Mouse (Mus musculus): ENCODE measurements around the gene Mlh1.

Gene Mlh1

DNA sequence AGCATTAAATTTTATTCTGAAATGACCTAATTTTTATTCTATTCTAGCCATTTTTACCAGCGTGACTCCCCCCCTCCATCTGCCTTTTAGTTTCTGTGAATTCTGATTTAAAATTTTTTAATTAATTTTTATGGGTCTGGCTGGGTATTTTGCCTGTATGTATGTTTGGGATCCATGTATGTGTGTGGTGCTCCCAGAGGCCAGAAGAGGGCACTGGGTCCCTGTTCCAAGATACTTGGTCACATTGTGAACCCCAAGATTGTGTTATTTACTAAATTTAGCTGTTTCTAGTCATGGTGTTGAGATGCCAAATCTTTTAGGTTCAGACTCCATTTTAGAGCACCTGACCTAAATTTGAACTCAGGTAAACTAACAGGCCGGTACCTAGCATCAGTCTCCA is 14.9 kb upstream of the Mlh1 start:
- DNase-seq (ENCODE audit: low read depth, low spot score), result no peak

DNA sequence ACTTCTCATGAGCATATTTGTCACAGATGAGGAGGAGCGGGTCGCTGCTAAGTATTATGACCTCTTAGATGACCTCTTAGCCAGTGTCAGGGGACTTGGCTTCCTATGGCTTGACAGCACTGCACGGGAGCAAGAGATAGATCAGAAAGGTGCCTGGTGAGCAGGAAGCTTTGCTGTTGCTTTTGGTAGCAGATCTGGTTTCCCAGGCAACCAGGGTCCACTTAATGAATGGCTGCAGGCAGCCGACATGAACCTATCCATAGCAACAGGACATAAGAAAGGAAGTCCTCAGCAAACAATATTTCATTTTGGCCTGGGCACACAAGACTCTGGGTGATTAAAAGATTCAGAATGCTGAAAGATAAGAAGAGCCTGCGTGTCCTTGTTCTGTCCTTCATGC is 14.1 kb upstream of the Mlh1 start:
- no peak for DNase-seq (ENCODE audit: low read depth, low spot score)

DNA sequence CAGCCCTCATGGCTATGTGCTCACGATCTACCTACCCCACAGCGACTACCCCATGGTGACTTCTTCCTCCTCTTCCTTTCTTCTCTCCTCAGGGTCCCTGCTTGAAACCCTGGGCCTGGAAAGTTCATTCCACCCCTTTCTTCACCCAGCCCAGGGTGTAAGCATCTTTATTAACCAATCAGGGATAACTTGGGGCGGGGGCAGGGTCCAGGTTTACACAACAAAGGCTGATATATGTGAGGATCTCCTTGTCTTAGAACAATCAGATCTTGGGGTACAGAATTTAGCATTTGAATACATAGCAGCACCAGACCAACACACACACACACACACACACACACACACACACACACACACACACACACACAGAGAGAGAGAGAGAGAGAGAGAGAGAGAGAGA is 13.5 kb upstream of the Mlh1 start:
- DNase-seq (ENCODE audit: low read depth, low spot score), result no peak

DNA sequence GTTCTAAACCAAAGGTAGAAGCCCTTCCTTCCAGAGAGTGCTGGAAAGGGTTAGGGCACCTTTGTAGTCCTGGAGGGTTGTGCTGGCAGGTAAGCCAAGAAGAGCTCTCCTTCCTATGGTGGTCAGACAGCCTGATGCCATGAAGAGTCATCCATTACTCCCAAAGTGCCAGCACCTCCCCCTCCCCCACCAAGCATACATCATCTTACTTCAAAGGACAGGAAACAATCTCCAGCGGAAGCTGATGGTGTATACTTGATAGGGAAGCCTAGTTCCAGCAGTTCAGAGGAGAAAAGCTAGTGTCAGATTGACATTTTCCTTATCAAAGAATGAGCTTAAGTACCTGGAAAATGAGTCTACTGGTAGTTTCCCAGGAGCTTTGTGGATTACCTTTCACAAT is 3.6 kb upstream of the Mlh1 start:
- DNase-seq (ENCODE audit: low read depth, low spot score), result no peak

DNA sequence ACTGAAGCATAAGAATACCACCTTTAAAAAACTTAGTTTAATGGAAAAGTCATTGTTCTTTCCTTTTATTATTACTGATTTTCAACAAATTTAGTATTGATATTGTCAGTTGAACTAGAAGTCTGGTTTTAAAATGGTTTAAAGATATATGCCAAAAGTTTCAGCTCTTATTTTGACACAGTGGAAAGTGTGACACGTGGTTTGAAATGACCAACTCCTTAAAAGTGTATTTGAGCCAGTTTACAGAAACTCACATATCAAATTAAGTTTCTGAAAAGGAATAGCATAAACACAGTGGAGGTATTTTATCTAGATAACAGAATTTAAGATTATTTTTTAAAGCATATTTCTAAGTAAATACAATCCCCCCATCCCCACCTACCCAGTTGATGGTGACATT is 2.4 kb upstream of the Mlh1 start:
- DNase-seq (ENCODE audit: low read depth, low spot score), result no peak

DNA sequence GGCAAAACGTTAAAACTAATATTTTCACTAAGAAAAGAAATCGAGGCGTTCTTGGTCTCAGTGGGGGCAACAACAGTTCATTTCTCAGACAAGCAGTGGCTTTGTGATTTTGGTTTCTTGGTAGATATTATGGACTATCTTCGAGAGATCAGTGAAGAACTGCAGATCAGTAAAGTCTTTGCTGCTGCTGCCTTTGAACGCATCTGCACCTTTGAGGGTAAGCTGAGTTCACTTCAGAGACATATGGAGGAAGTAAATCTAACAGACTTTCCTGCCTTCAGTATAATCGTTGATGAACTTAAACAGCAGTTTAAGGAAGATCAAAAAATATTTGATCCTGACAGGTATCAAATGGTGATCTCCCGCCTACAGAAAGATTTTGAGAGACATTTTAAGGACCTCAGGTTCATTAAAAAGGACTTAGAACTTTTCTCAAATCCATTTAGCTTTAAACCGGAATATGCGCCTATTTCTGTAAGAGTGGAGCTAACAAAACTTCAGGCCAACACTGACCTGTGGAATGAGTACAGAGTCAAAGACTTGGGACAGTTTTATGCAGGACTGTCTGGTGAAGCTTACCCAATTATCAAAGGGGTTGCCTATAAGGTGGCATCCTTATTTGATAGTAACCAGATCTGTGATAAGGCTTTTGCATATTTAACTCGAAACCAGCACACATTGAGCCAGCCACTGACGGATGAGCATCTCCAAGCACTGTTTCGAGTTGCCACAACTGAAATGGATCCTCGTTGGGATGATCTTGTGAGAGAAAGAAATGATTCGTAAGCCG is 1.6 kb upstream of the Mlh1 start:
- no peak for DNase-seq (ENCODE audit: low read depth, low spot score)

DNA sequence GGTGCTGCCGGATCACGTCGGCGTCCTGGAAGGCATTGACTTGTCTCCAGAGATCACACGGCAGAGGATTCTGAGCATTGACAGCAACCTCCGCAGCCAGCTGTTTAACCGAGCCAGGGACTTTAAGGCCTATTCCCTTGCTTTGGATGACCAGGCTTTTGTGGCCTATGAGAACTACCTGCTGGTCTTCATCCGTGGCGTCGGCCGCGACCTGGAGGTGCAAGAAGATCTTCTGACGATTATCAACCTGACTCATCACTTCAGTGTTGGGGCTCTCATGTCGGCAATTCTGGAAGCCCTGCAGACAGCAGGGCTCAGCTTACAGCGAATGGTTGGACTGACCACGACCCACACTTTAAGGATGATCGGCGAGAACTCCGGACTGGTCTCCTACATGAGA is 765 bp upstream of the Mlh1 start:
- no peak for DNase-seq (ENCODE audit: low read depth, low spot score)

DNA sequence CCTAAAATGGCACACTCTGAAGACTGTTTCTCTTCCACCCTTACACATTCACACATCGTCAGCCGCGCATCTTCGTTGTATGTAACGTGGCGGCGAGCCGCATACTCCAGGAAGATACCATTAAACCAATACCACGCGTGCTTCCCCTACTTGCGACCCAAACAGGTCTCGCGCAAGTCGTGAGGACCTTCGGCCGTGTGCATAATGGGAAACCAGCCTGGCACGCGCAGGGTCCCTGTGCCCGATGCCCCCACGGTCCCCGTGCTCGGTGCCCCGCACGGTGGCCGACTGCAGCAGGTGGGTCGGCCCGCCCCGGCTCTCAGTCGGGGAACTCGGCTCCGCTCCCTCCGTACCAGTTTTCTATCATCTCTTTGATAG is 546 bp downstream of the Mlh1 start:
- no peak for DNase-seq (ENCODE audit: low read depth, low spot score)

DNA sequence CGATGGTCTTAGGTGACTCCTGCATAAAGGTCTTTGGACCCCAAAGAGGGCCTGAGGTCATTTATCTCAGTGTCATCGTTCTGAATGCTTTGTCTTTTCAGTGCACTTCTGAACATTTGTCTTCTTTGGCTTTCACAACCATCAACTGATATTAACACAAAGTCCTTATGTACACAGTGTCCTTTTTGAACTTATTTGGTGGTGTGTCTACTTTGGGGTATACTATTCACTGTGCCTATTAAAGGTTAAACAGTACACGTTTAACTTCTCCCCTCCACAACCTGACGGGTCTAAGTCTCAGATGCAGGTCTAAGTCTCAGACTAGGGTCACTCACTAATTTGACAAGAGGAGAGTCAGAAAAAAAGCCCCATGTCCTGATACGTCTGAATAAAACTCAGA is 985 bp downstream of the Mlh1 start:
- no peak for DNase-seq (ENCODE audit: low read depth, low spot score)

DNA sequence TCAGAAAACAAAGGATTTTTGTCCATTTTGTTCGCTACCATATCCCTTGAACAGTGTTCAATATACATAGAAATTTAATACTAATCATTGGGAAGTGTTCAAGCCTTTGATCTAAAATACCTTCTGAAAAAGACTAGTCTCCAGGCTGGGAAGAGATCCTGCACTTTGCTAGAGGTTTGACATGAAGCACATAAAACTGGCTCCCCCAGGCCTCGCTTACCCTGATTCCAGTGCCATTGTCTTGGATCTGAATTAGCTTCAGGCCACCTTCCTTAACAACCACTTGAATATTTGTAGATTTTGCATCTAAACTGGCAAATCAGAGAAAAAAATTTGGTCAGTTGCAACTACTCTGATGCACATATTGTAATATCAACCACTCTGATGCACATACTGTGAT is 3.6 kb downstream of the Mlh1 start:
- DNase-seq (ENCODE audit: low read depth, low spot score), result no peak

DNA sequence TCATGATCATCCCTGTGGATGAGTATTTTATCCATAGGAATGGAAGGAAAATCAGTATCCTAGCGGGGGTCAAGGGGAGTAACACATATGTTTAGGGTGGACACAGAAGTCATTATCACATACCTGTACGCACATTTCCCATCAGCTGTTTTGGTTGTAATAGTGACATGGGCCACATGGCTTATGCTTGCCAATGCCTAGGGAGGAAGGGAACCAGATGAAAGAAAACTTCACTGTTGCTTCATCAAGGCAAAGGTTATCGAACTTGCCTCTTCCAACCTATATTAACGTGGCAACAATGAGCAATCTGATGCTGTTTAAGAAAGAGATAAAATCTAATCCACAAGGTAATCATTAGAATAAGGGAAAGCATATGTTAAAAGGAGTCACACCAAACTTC is 10.2 kb downstream of the Mlh1 start:
- DNase-seq (ENCODE audit: low read depth, low spot score), result no peak

DNA sequence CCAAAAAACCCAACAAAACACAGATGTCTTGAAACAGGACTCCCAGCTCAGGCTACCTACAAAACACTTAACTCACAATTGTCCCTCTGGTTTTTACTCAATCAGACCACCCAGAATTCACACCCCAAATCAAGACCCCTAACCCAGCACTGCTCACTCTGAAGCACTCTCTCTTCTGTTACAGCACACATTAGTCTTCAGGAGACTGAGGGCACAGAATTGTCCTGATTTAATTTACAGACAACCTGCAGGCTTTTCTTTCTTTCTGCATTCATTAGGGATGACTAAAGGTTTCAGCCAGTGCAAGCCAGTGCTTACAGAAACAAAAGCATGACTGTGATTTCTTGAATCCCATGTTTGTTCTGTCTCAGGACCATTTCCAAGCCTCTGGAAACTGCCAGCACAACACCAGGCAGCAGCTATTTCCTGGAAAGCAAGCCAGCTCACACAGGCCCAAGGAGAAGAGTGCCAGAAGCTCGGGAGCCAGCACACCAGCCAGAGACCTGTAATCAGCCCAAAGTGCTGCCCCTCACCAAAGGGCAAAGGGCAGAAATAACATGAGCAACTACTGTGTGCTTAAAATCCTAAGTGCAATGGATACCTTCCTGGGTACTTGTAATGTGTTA is 11.1 kb downstream of the Mlh1 start:
- peak; percentile 42 for DNase-seq (ENCODE audit: low read depth, low spot score)

DNA sequence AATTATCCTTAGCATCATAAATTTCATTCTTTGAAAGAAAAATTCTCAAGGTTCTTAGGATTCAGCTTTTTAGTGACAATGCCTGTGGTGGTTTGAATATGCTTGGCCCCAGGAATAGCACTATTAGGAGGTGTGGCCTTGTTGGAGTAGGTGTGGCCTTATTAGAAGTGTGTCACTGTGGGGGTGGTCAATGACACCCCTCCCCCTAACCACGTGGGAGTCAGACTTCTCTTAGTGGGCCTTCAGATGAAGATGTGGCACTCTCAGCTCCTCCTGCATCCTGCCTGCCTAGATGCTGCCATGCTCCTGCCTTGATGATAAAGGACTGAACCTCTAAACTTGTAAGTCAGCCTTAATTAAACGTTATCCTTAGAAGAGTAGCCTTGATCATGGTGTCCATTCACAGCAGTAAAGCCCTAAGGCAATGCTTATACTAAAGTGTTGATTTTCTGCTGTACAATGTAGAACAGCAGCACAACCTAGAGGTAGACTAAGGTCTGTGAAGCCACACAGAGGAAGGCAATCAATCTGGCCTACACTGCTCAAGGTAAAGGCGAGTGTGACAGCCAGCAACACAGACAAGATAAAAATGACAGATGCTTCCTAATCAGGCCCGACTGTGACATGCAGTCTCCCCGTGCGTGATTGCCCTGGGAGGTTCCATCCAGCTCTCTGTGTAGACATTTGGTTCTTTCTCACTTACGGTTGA is 19.3 kb downstream of the Mlh1 start:
- no peak for DNase-seq (ENCODE audit: low read depth, low spot score)

DNA sequence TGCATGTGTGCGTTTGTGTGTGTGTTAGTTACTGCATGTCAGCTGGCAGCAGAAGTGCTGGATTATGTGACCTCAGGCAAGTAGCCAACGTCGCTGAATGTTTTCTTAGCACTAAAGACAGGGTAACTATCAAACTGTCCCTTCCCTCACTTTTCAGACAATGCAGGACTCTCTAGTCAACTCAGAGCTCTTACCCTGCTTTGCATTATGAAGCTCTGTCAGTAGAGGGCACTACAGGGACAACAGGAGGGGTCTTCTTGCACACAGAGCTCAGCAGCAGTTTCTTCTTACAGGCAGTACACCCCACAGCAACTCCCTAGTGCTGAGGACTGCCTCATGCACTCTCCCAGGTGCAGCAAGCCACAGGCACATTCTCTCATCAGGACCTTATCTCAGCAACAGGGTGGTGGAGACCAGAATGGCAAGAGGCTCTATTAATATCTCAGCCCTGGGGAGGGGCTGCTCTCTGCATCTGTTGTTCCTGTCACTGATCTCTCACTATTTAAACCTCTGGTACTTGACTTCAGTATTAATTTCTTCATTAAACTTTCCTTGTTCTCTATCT is 23.8 kb downstream of the Mlh1 start:
- no peak for DNase-seq (ENCODE audit: low read depth, low spot score)

DNA sequence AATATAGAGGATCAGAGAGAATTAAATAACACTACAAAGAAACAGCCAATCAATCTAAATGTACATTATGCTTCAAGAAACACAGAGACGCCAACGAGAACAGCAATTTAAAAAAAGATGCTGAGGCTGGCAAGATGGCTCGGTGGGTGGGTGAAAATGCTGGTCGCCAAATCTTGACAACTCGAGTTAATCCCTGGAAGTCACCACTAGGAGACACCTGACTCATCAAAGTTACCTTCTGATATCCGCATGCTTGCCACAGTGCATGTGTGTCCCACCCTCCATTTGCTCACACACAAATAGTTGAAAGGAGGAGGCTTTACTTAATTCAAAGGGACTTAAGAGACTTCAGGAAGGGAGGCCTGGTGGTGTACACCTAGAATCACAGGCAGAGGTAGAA is 26.0 kb downstream of the Mlh1 start:
- peak; percentile 34 for DNase-seq (ENCODE audit: low read depth, low spot score)

DNA sequence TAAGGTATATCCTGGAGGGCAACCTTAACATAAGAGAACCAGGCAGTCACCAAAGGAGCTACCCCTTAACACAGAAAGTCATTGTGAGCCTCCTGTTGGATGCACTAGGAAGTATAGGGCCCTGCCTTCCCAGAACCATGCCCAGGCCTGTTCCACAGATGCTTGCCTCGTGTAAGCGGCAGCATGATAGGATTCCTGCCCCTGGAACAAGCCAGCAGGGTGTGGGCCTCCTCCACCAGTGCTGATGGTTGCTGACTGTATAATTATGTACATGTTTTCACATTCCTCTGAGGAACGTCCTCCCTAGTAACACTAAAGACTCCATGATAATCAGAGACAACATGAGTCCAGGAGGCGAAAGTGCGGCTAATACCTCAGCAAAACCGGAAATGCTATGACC is 28.2 kb downstream of the Mlh1 start:
- DNase-seq (ENCODE audit: low read depth, low spot score), result no peak

DNA sequence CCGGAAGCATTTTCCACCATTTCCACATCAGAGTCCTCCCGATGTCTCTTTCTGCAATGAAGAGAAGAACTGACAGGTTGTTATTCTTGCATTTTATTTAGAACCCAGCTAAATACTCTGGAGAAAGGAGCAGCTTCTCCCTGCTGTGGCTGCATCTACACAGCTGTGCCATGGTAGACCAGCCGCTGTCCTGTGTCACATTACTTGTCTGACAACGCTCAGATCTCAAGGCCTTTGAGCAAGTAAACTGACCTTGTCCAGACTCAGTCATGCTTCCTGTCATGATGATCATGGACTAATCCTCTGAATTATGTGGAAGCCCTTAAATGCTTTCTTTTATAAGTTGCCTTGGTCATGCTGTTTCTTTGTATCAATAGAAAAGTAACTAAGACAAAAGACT is 31.8 kb downstream of the Mlh1 start:
- no peak for DNase-seq (ENCODE audit: low read depth, low spot score)

DNA sequence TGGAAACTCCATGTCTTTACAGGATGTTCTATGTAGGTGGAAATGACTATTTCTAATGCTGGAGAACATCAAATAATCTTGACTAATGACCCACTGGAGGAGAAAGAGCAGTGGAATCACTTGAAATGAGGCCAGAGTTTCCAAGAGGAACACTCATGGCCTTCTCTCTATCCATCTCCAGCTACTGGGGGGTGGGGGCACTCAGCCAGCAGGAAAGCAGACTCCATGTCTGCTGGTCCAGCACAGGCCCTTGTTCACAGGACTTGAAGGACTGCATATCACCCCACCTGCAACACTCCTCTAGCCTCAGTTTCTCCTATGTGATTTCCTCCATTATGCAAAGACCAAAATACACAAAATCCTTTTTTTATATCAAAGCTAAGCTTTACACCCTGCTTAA is 33.9 kb downstream of the Mlh1 start:
- no peak for DNase-seq (ENCODE audit: low read depth, low spot score)

DNA sequence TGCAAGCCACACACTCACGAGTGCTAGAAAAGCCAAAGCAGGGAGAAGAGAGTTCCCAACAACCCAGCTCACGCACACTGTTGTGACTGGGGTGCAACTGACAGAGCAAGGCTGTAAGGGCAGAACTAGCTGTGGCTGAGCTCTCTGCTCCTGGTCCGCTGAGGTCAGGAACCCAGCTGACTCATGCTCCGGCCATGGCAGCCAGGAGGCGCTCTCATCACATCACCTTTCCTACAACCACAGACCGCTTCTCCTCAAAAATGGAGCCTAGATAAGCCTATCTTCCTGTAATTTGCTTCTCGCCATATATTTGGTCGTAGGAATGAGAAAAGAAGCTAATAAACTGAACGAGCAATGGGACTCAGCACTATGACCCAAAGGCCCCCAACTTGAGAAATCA is 36.9 kb downstream of the Mlh1 start:
- no peak for DNase-seq (ENCODE audit: low read depth, low spot score)

DNA sequence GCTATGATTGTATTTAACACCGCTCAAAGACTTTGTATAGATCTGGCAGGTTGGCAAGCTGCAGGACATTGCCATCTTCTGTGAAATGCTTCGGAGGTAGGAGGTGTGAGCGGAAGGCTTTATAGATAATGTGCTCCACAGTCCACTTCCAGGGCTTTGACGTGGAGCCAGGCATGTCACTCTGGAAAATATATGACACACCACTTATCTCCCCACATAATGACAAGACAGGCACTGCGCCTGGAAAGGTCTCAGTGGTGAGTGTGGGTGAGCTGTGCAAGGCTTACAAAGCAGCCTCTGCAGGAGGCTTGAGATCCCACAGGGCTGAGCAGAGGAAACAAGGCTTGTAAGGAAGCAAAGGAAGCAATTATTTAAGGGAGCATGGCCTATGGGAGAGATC is 43.1 kb downstream of the Mlh1 start:
- DNase-seq (ENCODE audit: low read depth, low spot score), result peak; percentile 15

DNA sequence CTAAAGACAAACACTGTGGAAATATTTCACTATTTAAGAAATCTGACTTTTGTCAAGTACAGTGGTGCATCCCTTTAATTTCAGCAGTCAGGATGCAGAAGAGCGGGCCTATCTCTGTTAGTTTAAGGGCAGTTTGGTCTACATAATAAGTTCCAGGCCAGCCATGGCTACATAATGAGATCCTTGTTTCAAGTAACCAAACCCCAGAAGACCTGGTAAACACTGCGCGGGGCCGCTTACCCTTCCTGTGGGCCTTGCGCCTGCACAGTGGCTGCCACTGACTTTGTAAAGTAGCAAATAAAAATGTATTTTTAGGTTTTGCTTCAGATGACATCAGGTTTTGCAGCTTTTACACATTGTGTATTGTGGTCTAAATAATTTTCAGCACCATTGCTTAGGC is 48.2 kb downstream of the Mlh1 start:
- no peak for DNase-seq (ENCODE audit: low read depth, low spot score)

DNA sequence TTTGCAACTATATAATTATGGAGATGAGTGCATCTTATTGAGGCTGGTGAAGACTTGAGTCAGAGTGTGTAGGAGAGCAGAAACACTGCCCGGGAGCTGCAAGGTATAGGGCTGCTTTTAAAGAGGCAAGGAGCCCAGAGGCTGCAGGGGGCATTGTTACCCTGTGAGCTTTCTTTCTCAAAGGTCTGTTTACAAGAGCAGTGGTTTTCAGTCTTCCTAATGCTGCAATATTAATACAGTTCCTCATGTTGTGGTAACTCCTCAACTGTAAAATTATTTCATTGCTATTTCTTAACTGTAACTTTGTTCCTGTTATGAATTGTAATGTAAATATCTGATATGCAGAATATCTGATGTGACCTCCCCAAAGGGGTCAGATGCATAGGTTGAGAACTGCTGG is 50.0 kb downstream of the Mlh1 start:
- no peak for DNase-seq (ENCODE audit: low read depth, low spot score)

DNA sequence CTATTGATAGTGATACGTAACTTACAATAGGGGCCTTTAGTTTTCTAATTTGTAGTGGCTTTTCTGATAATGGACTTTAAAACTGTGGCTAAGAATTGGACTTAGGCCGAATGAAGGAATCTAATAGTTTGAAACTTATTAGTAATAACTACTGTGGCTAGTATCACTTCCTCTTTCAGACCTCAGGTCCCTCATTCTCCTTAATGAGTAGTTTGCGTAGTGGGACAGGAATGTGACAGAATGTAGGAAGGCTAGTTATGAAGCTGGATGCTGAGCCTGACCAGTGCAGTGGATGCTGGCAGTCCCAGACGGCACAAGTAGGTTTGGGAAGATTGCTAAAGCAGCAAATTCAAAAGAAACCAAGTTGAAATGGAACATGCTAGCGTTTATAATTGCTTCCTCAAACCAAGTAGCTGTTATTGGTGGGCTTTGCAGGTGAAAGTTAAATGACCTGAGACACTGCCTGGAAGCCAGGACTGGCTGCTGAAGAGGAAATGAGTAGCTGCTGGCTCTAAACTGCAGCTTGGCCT is 51.0 kb downstream of the Mlh1 start:
- no peak for DNase-seq (ENCODE audit: low read depth, low spot score)

Measured in telencephalon, adult 2 months (tissue).